Mouse (Mus musculus) MEL (cell line): ENCODE data around the gene Rpa2.
A peak's percentile ranks its signal among the peaks of the same experiment; 100 is the strongest.

Source experiments
- CTCF ChIP-seq, 3 experiments: IDR thresholded peaks in 2 of 3; conservative IDR thresholded peaks in 1 of 3; 2 replicates each; pipeline ENCODE4 v1.5.1; 2011 to 2012; ENCODE audit warnings: low read length in 3 of 3, low read depth in 2 of 3, mild to moderate bottlenecking in 2 of 3, improper control_type of control experiment in 1 of 3, inconsistent platforms in 1 of 3, mixed read lengths in 1 of 3, moderate library complexity in 1 of 3; ENCODE audit not compliant: control insufficient read depth in 1 of 3, insufficient read depth in 1 of 3, poor library complexity in 1 of 3, severe bottlenecking in 1 of 3
- EP300 ChIP-seq, 2 experiments: IDR thresholded peaks; 2 replicates each; pipeline ENCODE4 v1.6.1; 2011; ENCODE audit warnings: improper control_type of control experiment in 2 of 2, low read length in 2 of 2, low read depth in 1 of 2, mild to moderate bottlenecking in 1 of 2
- GABPA ChIP-seq: IDR thresholded peaks from 2 replicates; pipeline ENCODE4 v1.6.1; 2012; ENCODE audit warnings: low read depth, mild to moderate bottlenecking, inconsistent platforms, low read length, improper control_type of control experiment, moderate library complexity
- GATA1 ChIP-seq: IDR thresholded peaks from 2 replicates; pipeline ENCODE4 v1.6.1; 2011; ENCODE audit warnings: low read depth, low read length, improper control_type of control experiment
- JUND ChIP-seq: IDR thresholded peaks from 2 replicates; pipeline ENCODE4 v1.6.1; 2011; ENCODE audit warnings: low read depth, mild to moderate bottlenecking, improper control_type of control experiment, low read length
- MAFK ChIP-seq: IDR thresholded peaks from 2 replicates; pipeline ENCODE4 v1.6.1; 2011; ENCODE audit warnings: low read depth, mild to moderate bottlenecking, low read length, improper control_type of control experiment, borderline replicate concordance
- MAZ ChIP-seq: IDR thresholded peaks from 2 replicates; pipeline ENCODE4 v1.6.1; 2012; ENCODE audit warnings: low read depth, mild to moderate bottlenecking, inconsistent platforms, low read length, improper control_type of control experiment
- MEF2A ChIP-seq: IDR thresholded peaks from 2 replicates; pipeline ENCODE4 v1.6.1; 2014; ENCODE audit warnings: low read depth, mild to moderate bottlenecking, inconsistent platforms, low read length, improper control_type of control experiment; ENCODE audit not compliant: poor library complexity, insufficient replicate concordance, severe bottlenecking; ENCODE audit errors: extremely low read depth
- MYC ChIP-seq: IDR thresholded peaks from 2 replicates; pipeline ENCODE4 v1.6.1; 2011; ENCODE audit warnings: low read depth, mild to moderate bottlenecking, low read length, improper control_type of control experiment, moderate library complexity
- NRF1 ChIP-seq: IDR thresholded peaks from 2 replicates; pipeline ENCODE4 v1.6.1; 2014; ENCODE audit warnings: low read depth, mild to moderate bottlenecking, inconsistent platforms, low read length, improper control_type of control experiment, moderate library complexity; ENCODE audit not compliant: poor library complexity, insufficient read depth, severe bottlenecking
- POLR2A ChIP-seq, 2 experiments: IDR thresholded peaks; 2 replicates each; pipeline ENCODE4 v1.6.1; 2011 to 2012; ENCODE audit warnings: low read length in 2 of 2, mild to moderate bottlenecking in 2 of 2, control low read depth in 1 of 2, improper control_type of control experiment in 1 of 2, low read depth in 1 of 2, moderate library complexity in 1 of 2; ENCODE audit not compliant: control insufficient read depth in 1 of 2, insufficient read depth in 1 of 2, poor library complexity in 1 of 2
- POLR2AphosphoS2 ChIP-seq: IDR thresholded peaks from 2 replicates; pipeline ENCODE4 v1.6.1; 2011; ENCODE audit warnings: low read length, improper control_type of control experiment
- ZKSCAN1 ChIP-seq: IDR thresholded peaks from 2 replicates; pipeline ENCODE4 v1.6.1; 2012; ENCODE audit warnings: low read depth, mild to moderate bottlenecking, inconsistent platforms, low read length, improper control_type of control experiment, moderate library complexity
- ZMIZ1 ChIP-seq: IDR thresholded peaks from 2 replicates; pipeline ENCODE4 v1.6.1; 2012; ENCODE audit warnings: low read depth, mild to moderate bottlenecking, inconsistent platforms, low read length, improper control_type of control experiment, moderate library complexity

DNA sequence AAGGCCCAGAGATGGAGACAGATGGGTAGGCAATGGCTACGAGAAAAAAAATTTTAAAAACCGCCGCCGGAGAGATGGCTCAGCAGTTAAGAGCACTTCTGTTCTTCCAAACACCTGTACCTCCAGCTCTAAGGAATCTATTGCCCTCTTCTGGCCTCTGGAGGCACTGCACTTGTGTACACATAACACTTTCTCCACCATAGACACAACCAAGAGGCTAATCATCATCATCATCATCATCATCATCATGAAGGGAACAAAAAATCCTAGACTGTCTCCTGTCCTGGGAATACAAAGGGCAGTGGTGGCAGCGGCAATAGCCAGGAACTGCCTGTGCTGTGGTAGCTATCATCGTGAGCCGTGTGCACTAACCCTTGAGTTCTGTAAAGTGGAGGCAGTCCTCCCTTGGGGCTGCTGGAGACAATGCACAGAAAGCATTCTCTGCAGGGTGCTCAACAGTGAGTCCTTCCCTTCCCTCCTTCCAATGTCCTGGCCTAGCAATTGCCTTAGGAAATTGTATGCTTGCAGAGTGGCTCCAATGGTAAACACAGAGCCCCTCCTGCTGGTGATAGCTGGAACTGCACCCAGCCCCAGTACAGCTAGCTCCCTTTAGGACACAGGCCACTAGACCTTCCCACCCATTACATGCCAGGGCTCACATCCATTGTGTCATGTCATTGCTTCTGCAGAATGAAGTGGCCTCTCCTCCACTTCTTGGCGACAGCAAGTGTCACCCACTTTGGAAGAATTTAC lies 55.7 kb downstream of the Rpa2 start:
- TF ChIP-seq JUND (no peak), ZKSCAN1 (no peak), MYC (peak; percentile 66; the same call in 1 of the 2 replicates), POLR2A (IDR thresholded peaks at IDR 0.05; ENCODE audit: control insufficient read depth in 1 of 2, insufficient read depth in 1 of 2, low read depth in 1 of 2, low read length in 2 of 2, poor library complexity in 1 of 2) (no peak), GABPA (no peak), POLR2AphosphoS2 (no peak), MAZ (no peak), MEF2A (no peak), CTCF (IDR thresholded peaks at IDR 0.05 in 2 of 3, conservative IDR thresholded peaks at IDR 0.05 in 1 of 3; ENCODE audit: control insufficient read depth in 1 of 3, insufficient read depth in 1 of 3, low read depth in 2 of 3, low read length in 3 of 3, poor library complexity in 1 of 3, severe bottlenecking in 1 of 3) (peak; percentile 94 to 99 (median 95)), GATA1 (0 out of 2 replicates have a peak, but pooled peaks have one; percentile 7), NRF1 (no peak), MAFK (0 out of 2 replicates have a peak, but pooled peaks have one; percentile 8), ZMIZ1 (no peak), EP300 (IDR thresholded peaks at IDR 0.05; ENCODE audit: low read depth in 1 of 2, low read length in 2 of 2) (0 out of 4 replicates have a peak, but pooled peaks of 1 of the 2 experiments have one; percentile 13)
